Mouse (Mus musculus): ENCODE measurements around the gene Dach2.
"Not testable (repeated sequence)": the region's sequence is repeated elsewhere in the genome, so short reads cannot be mapped to it uniquely, and the experiment has no call there.

Dach2 gene

DNA sequence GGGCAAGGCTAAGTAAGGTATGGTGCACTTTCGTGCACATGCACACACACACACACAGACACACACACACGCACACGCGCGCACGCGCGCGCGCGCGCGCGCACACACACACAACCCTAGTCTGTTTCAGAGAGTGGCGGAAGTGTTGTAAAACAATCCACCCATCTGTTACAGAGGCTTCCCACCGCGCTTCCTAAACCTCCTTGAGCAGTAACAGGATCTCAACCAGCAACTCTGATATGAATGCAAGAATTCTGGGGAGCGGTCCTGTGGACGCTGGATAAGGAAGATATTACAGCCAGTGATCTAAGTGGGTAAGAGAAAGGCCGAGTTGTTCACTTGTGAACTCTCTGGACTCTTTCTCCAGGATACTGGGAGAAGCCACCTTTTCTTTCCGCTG lies at the start of gene Dach2:
Gene Dach2, plus strand, starts transcription at position 107 of the 400 bp plus-strand sequence.
- no peak for DNase-seq (ENCODE audit: low spot score)

- not testable (repeated sequence) for DNase-seq (ENCODE audit: low spot score)
Measured at GRCm38 (mm10) chrX:113252427-113252826, 44.9 kb upstream of the Dach2 start.

GRCm38 (mm10) chrX:113298031-113298430 lies 721 bp downstream of the Dach2 start:
- DNase-seq (ENCODE audit: low spot score), result no peak

DNA sequence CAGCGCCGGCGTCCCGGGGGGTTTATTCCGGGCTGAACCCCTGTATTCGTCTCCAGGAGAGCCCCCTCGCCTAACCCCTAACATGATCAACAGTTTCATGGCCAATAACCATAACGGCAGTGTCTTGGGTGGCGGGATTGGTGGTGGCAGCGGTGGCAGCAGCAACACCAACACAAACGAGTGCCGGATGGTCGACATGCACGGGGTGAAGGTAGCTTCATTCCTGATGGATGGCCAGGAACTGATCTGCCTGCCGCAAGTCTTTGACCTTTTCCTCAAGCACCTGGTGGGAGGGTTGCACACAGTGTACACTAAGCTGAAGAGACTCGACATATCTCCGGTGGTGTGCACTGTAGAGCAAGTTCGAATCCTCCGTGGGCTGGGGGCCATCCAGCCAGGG lies 1.2 kb downstream of the Dach2 start:
- DNase-seq (ENCODE audit: low spot score), result no peak

DNA sequence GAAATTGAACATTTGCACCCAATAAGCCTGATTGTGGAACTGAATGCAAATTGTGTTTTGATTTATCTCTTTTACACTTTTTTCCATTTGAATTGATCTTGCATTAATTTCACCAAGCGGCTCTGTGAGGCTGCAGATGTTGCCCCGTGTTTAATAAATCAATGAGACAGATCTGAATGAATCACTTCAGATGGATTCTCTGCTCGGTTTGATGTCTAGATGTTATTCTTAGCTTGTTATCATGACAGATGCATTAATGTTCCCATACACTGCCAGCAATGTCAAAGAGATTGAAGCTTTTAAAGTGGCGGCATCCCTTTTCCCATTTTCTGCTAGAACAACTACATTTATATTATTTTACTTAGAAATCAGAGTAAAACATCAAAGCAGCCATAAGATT lies 7.0 kb downstream of the Dach2 start:
- DNase-seq (ENCODE audit: low spot score), result no peak

DNA sequence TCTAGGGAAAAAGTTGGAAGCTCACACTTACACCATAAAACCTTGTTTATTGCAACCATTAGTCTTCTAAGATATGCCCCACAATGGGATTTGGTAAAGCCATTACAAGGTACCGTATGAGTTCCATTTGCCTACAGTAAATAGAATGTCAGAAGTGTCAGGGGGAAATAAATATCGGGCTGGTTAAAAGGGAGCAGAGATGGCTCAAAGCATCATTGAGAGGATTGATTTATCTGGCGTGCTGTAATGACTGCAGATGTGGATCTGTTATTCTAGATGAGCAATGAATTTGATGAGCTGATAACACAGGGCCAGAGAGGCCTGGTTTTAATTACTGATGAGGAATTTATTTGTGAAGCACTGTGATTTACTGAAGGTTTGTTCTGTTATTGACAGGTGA lies 40.8 kb downstream of the Dach2 start:
- no peak for DNase-seq (ENCODE audit: low spot score)

GRCm38 (mm10) chrX:113394417-113394816 lies 97.1 kb downstream of the Dach2 start:
- DNase-seq (ENCODE audit: low spot score), result no peak

DNA sequence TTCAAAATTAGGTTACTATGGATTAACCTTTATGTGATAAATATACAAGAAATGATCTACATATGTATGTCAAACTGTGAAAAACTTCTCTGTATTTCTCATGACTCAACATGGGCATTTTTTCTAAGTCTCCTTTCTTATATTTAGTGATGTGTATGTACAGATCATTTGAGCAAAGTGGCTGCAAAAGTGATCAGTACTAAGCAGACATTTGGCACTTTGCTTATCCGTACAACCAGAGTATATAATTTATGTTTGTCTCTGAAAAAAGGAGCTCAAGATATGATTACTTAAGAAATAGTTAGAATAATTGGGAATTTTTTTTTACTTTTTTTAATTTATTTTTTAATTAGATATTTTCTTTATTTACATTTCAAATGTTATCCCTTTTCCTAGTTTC lies 111.4 kb downstream of the Dach2 start:
- no peak for DNase-seq (ENCODE audit: low spot score)

GRCm38 (mm10) chrX:113421517-113422187 lies 124.3 kb downstream of the Dach2 start:
- no peak for DNase-seq (ENCODE audit: low spot score)

DNA sequence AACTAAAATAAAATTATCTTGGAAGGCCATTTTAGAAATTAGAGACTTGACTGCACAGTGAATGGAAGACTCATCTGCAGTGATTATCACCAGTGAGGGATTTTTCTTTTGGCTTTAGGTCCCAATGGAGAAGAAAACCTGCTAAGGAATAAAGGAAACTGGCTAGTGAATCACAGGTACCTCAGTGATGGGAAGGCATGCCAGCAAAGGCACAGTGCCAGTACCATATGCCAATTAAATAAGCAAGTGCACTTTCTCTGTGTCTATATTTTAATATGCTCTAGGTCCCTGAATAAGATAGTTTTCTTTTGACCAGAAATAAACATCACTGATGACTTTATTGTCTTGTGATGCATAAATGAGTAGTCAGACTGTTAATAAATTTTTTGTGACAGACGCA lies 184.8 kb downstream of the Dach2 start:
- DNase-seq (ENCODE audit: low spot score), result no peak

DNA sequence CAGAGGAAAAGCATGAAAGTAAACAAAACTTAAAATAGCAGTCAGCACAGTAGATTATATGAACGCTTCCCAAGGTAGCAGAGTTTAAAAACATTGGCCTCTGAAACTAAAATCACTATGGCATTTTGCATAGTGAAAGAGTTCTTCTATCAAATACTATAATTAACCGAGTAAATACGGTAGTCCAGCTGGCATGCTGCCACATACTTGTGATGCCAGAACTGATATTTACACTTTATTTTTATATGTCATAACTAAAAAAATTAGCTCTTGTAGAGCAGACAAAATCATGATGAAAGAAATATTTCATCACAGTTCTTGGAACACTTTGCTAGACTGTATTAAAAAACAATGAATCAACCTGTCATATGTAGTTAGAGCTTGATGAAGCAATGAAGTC lies 247.8 kb downstream of the Dach2 start:
- DNase-seq (ENCODE audit: low spot score), result no peak

DNA sequence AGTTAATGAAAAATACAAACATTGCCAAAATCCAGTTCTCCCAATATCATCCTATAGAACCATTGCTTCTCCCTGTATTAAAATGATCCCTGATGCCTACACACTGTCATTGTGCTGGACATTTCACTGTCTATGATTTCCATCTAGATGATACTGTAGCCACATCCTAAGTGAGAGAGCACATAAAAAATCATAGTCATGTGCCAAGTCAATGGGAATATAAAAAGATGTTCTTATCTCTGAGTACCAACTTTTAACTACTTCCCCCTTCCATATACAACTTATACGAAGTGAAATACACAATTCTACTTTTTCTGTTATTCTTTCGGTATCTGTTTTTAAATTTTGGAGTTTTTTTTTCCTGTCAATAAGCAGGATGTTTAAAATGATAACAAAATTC lies 266.6 kb downstream of the Dach2 start:
- DNase-seq (ENCODE audit: low spot score), result no peak

- DNase-seq (ENCODE audit: low spot score), result no peak
Measured at GRCm38 (mm10) chrX:113666069-113666468, 368.8 kb downstream of the Dach2 start.

DNA sequence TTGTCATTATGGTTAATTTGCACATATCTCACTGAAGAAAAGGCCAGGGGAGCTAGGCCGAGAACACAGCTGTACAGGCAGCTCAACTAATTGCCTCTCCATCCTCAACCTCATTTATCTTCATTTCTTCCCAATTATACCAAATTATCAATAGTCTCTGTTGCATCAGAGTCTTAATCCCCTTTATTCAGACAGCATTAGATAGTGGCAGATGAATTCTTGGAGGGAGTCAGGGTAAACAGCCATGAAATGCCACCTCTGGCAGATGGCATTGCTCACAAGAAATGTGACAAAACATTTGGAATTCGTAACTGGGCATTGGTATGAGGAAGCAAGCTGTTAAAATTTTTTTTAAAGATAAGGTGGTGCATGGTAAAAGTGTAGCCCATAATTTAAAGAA lies 389.9 kb downstream of the Dach2 start:
- no peak for DNase-seq (ENCODE audit: low spot score)

GRCm38 (mm10) chrX:113712363-113712762 lies 415.1 kb downstream of the Dach2 start:
- DNase-seq (ENCODE audit: low spot score), result no peak

DNA sequence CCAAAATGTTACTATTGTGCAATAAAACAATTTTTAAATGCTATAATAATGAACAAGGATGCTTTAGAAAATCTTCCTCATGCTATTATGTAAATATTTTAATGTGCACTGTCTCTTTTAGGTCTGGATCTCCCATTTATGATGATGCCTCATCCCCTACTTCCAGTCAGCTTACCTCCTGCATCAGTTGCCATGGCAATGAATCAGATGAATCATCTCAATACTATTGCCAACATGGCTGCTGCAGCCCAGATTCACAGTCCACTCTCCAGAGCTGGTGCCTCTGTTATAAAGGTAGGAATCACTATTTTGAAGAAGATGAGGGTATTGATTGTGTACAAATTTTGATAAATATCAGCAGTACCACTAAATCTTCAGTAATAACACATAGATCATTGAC lies 426.8 kb downstream of the Dach2 start:
- DNase-seq (ENCODE audit: low spot score), result no peak

DNA sequence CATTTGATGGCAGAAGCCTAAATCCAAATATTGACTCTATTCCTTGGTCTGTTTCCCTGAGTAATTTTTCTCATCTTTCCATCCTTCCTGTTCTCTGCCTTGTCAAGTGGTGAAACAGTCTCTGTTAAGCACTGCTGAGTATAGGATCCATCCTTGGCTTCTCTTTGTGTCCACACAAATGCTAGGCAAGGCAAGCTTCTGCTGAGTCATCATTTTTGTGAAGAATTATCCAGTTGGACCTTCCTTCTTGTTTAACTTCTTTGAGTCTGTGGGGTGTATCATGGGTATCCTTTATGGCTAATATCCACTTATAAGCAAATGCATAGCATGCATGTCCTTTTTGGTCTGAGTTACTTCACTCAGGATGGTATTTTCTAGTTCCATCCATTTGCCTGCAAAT lies 449.8 kb downstream of the Dach2 start:
- DNase-seq (ENCODE audit: low spot score), result no peak

DNA sequence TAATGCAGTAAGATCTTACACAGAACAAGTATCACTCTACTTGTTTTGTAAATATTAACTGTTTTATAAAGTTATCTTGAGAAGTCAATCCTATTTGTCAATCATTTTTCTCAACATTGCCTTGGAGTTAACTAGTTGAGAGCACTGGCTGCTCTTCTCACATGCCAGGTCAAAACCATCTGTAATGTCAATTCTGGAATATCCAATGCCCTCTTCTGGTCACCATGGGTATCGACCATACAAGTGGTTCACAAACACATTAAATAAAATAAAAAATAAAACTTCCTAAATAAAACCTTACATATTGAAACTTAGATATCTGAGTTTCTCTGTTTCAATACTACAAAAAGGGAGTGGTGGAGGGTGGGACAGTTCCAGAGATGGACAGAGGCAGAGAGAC lies 495.0 kb downstream of the Dach2 start:
- no peak for DNase-seq (ENCODE audit: low spot score)

DNA sequence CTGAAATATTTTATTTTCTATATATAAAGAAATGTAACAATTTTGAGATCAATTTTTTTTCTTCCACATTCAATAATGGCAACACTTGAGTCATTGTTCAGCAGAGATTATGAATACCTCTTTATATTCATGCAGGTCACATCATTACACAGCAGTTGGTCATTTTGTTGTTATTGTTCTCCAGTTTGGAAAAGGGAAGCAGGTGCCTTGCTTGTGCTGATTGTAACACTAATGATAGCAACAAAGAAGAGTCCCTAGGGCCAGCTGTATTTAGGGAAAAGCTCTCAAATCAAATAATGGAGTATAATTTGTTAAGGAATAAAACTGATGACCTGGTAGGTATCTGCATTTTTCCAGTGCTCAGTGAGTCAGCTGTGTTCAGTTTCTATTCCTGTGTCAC lies 513.1 kb downstream of the Dach2 start:
- no peak for DNase-seq (ENCODE audit: low spot score)

- DNase-seq (ENCODE audit: low spot score), result no peak
Measured at GRCm38 (mm10) chrX:113826810-113827209, 529.5 kb downstream of the Dach2 start.

DNA sequence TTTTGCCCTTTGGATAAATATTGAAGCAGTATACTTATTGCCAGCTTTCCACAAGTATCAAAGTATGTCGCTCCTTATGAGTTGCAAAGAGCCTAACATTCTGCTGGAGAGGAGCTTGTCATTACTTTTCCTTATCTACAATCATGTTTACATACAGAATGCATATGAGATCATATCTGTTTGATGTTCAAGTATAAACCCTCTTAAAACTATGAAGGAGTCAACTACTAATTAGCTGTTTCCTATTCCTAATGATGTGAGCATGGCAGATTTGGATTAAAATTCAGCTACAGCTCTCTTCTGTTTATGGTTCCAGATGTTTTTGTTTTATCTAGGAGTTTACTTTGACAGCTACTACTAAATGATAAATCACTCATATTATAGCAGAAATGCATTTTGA lies 535.8 kb downstream of the Dach2 start:
- DNase-seq (ENCODE audit: low spot score), result no peak

DNA sequence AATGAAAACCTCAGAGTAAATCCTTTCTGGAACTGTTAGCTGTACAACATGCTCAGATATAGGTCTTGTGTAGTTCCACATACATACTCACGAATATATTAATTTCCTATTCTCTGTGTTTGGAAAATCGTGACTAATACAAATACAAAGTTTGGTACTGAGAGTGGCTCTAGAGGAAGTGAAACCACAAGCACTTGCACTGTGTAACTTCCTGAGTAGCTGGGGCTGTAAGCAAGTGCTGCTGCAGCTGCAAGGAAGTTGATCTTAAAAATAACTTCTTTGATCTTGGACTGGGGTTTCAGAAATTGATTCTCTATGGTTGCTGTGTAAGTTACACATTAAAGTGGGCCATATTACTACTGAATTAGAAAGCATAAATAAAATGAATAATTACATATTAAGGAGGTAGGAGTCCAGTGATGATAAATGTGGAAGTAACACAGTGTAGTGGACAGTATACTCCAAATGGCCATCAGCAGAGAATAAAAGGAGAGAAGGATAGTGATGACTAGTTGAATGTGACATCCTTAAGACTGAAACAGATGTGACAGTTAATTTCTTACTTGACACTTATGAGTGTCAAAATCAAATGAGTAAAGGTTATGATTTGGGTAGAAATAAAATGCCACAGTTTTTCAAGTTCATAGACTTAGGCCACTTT lies 570.7 kb downstream of the Dach2 start:
- no peak for DNase-seq (ENCODE audit: low spot score)

All from left cerebral cortex, adult 11 months (tissue).